Mouse (Mus musculus) MEL (cell line): ENCODE data around the gene Oosp2. TPM values are rescaled to one million over a fixed set of nuclear protein-coding genes. Genes with fewer than 3 reads are reported as not detected.

ENCODE experiments used
- DNase-seq: peaks from one replicate; pipeline ENCODE4 v3.0.0; 2011; ENCODE audit warnings: low read depth, low spot score
- H3K27ac ChIP-seq: 2 replicates; pipeline ENCODE4 v1.5.1; 2012; ENCODE audit warnings: low read depth, mild to moderate bottlenecking, control low read depth, low read length, moderate library complexity; ENCODE audit not compliant: control insufficient read depth
- H3K27me3 ChIP-seq, 2 experiments: fragments of 150-350 bp in 1 of 2; sonication (generic) in 1 of 2; 2 replicates each; pipeline ENCODE4 v1.6.1; 2012; ENCODE audit warnings: low read length in 2 of 2, mild to moderate bottlenecking in 2 of 2, improper control_type of control experiment in 1 of 2, moderate library complexity in 1 of 2; ENCODE audit not compliant: insufficient read depth in 2 of 2, control insufficient read depth in 1 of 2
- H3K36me3 ChIP-seq, 2 experiments: 2 replicates each; pipeline ENCODE4 v1.6.1; 2012 to 2014; ENCODE audit warnings: low read length in 2 of 2, improper control_type of control experiment in 1 of 2, inconsistent platforms in 1 of 2, mild to moderate bottlenecking in 1 of 2; ENCODE audit not compliant: insufficient read depth in 2 of 2, control insufficient read depth in 1 of 2
- H3K4me1 ChIP-seq, 2 experiments: fragments of 150-350 bp in 1 of 2; sonication (generic) in 1 of 2; 2 replicates each; pipeline ENCODE4 v1.6.1; 2012; ENCODE audit warnings: low read length in 2 of 2, improper control_type of control experiment in 1 of 2, mild to moderate bottlenecking in 1 of 2; ENCODE audit not compliant: insufficient read depth in 2 of 2, control insufficient read depth in 1 of 2
- H3K4me3 ChIP-seq, 2 experiments: fragments of 150-350 bp in 1 of 2; sonication (generic) in 1 of 2; 2 replicates each; pipeline ENCODE4 v1.5.1; 2012; ENCODE audit warnings: low read depth in 2 of 2, low read length in 2 of 2, mild to moderate bottlenecking in 2 of 2, moderate library complexity in 2 of 2, control low read depth in 1 of 2, improper control_type of control experiment in 1 of 2; ENCODE audit not compliant: control insufficient read depth in 1 of 2, insufficient read depth in 1 of 2
- H3K79me2 ChIP-seq: 2 replicates; pipeline ENCODE4 v1.6.1; 2012; ENCODE audit warnings: mild to moderate bottlenecking, low read length, moderate library complexity; ENCODE audit not compliant: control insufficient read depth, poor library complexity, insufficient read depth
- H3K9ac ChIP-seq: 2 replicates; pipeline ENCODE4 v1.6.1; 2012; ENCODE audit warnings: low read depth, mild to moderate bottlenecking, control low read depth, low read length, moderate library complexity; ENCODE audit not compliant: control insufficient read depth, poor library complexity, severe bottlenecking
- H3K9me3 ChIP-seq: fragments of 150-350 bp; sonication (generic); replicated peaks from 2 replicates; pipeline ENCODE4 v1.6.1; 2012; ENCODE audit warnings: mild to moderate bottlenecking, low read length, improper control_type of control experiment, moderate library complexity; ENCODE audit not compliant: insufficient read depth
- BHLHE40 ChIP-seq: IDR thresholded peaks from 2 replicates; pipeline ENCODE4 v1.6.1; 2012; ENCODE audit warnings: low read depth, mild to moderate bottlenecking, inconsistent platforms, low read length, improper control_type of control experiment, borderline replicate concordance
- CTCF ChIP-seq, 3 experiments: IDR thresholded peaks in 2 of 3; conservative IDR thresholded peaks in 1 of 3; 2 replicates each; pipeline ENCODE4 v1.5.1; 2011 to 2012; ENCODE audit warnings: low read length in 3 of 3, low read depth in 2 of 3, mild to moderate bottlenecking in 2 of 3, improper control_type of control experiment in 1 of 3, inconsistent platforms in 1 of 3, mixed read lengths in 1 of 3, moderate library complexity in 1 of 3; ENCODE audit not compliant: control insufficient read depth in 1 of 3, insufficient read depth in 1 of 3, poor library complexity in 1 of 3, severe bottlenecking in 1 of 3
- E2F4 ChIP-seq: IDR thresholded peaks from 2 replicates; pipeline ENCODE4 v1.6.1; 2011; ENCODE audit warnings: low read depth, low read length, improper control_type of control experiment, borderline replicate concordance
- EP300 ChIP-seq, 2 experiments: IDR thresholded peaks; 2 replicates each; pipeline ENCODE4 v1.6.1; 2011; ENCODE audit warnings: improper control_type of control experiment in 2 of 2, low read length in 2 of 2, low read depth in 1 of 2, mild to moderate bottlenecking in 1 of 2
- GABPA ChIP-seq: IDR thresholded peaks from 2 replicates; pipeline ENCODE4 v1.6.1; 2012; ENCODE audit warnings: low read depth, mild to moderate bottlenecking, inconsistent platforms, low read length, improper control_type of control experiment, moderate library complexity
- GATA1 ChIP-seq: IDR thresholded peaks from 2 replicates; pipeline ENCODE4 v1.6.1; 2011; ENCODE audit warnings: low read depth, low read length, improper control_type of control experiment
- KAT2A ChIP-seq: conservative IDR thresholded peaks from 2 replicates; pipeline ENCODE4 v1.6.1; 2012; ENCODE audit warnings: low read depth, low read length, improper control_type of control experiment, inconsistent platforms
- MEF2A ChIP-seq: IDR thresholded peaks from 2 replicates; pipeline ENCODE4 v1.6.1; 2014; ENCODE audit warnings: low read depth, mild to moderate bottlenecking, inconsistent platforms, low read length, improper control_type of control experiment; ENCODE audit not compliant: poor library complexity, insufficient replicate concordance, severe bottlenecking; ENCODE audit errors: extremely low read depth
- MXI1 ChIP-seq: IDR thresholded peaks from 2 replicates; pipeline ENCODE4 v1.6.1; 2011; ENCODE audit warnings: mild to moderate bottlenecking, low read depth, low read length, improper control_type of control experiment
- MYB ChIP-seq: IDR thresholded peaks from 2 replicates; pipeline ENCODE4 v1.6.1; 2011; ENCODE audit warnings: mild to moderate bottlenecking, low read depth, low read length, improper control_type of control experiment
- MYC ChIP-seq: IDR thresholded peaks from 2 replicates; pipeline ENCODE4 v1.6.1; 2011; ENCODE audit warnings: low read depth, mild to moderate bottlenecking, low read length, improper control_type of control experiment, moderate library complexity
- POLR2AphosphoS5 ChIP-seq: IDR thresholded peaks from 2 replicates; pipeline ENCODE4 v1.6.1; 2012; ENCODE audit warnings: low read depth, borderline replicate concordance, mild to moderate bottlenecking, inconsistent platforms, low read length, moderate library complexity, mixed read lengths
- RAD21 ChIP-seq: IDR thresholded peaks from 2 replicates; pipeline ENCODE4 v1.6.1; 2011; ENCODE audit warnings: mild to moderate bottlenecking, low read depth, low read length, improper control_type of control experiment
- RCOR1 ChIP-seq: IDR thresholded peaks from 2 replicates; pipeline ENCODE4 v1.6.1; 2012; ENCODE audit warnings: low read depth, mild to moderate bottlenecking, inconsistent platforms, low read length, improper control_type of control experiment
- SIN3A ChIP-seq: IDR thresholded peaks from 2 replicates; pipeline ENCODE4 v1.6.1; 2012; ENCODE audit warnings: low read length, improper control_type of control experiment, inconsistent platforms
- SMC3 ChIP-seq: IDR thresholded peaks from 2 replicates; pipeline ENCODE4 v1.6.1; 2011; ENCODE audit warnings: low read depth, low read length, improper control_type of control experiment
- TAL1 ChIP-seq: IDR thresholded peaks from 2 replicates; pipeline ENCODE4 v1.6.1; 2012; ENCODE audit warnings: mild to moderate bottlenecking, inconsistent platforms, low read length, moderate library complexity, mixed read lengths
- USF1 ChIP-seq: IDR thresholded peaks from 2 replicates; pipeline ENCODE4 v1.6.1; 2014; ENCODE audit warnings: low read depth, mild to moderate bottlenecking, inconsistent platforms, low read length, improper control_type of control experiment, moderate library complexity
- USF2 ChIP-seq, 2 experiments: IDR thresholded peaks; 2 replicates each; pipeline ENCODE4 v1.6.1; 2011 to 2012; ENCODE audit warnings: improper control_type of control experiment in 2 of 2, low read length in 2 of 2, borderline replicate concordance in 1 of 2, inconsistent platforms in 1 of 2, low read depth in 1 of 2, mild to moderate bottlenecking in 1 of 2; ENCODE audit not compliant: insufficient read depth in 1 of 2
- ZMIZ1 ChIP-seq: IDR thresholded peaks from 2 replicates; pipeline ENCODE4 v1.6.1; 2012; ENCODE audit warnings: low read depth, mild to moderate bottlenecking, inconsistent platforms, low read length, improper control_type of control experiment, moderate library complexity
- ZNF384 ChIP-seq: IDR thresholded peaks from 2 replicates; pipeline ENCODE4 v1.6.1; 2012; ENCODE audit warnings: low read depth, mild to moderate bottlenecking, inconsistent platforms, low read length, improper control_type of control experiment
- polyA plus RNA-seq, 2 experiments: library from polyadenylated mRNA; stranded (reverse) in 1 of 2; unstranded in 1 of 2; fragments of >175 nt in 1 of 2; fragments of >200 nt in 1 of 2; gene quantifications; 2 replicates each; pipeline versions ENCODE4 v1.2.1 to v1.2.4; 2012; ENCODE audit warnings: low replicate concordance in 2 of 2, low read depth in 1 of 2; ENCODE audit not compliant: insufficient read length in 2 of 2, insufficient read depth in 1 of 2, missing spikeins in 1 of 2
- total RNA-seq: library from RNA; depleted of rRNA; stranded (reverse); fragments of 300-350 nt; gene quantifications from 2 replicates; pipeline ENCODE4 v1.2.3, GENCODE M21; 2012

The Oosp2 gene
- total and polyA plus RNA-seq, 3 experiments = not detected

GRCm38 (mm10) chr19:11608172-11608571 is 52.2 kb downstream of the Oosp2 start (continued):
- TF ChIP-seq RCOR1 = no peak
- TF ChIP-seq, all 39 proteins: peak for 9

- TF ChIP-seq TAL1 = no peak
- no peak for TF ChIP-seq USF1
- TF ChIP-seq MYC = no peak
- no peak for TF ChIP-seq MEF2A
- TF ChIP-seq GATA1 = no peak
- TF ChIP-seq CTCF (IDR thresholded peaks at IDR 0.05 in 2 of 3, conservative IDR thresholded peaks at IDR 0.05 in 1 of 3; ENCODE audit: control insufficient read depth in 1 of 3, insufficient read depth in 1 of 3, low read depth in 2 of 3, low read length in 3 of 3, poor library complexity in 1 of 3, severe bottlenecking in 1 of 3) = no peak
- TF ChIP-seq ZMIZ1 = no peak
- TF ChIP-seq MXI1 = no peak
- no peak for TF ChIP-seq SIN3A
- no peak for TF ChIP-seq EP300 (IDR thresholded peaks at IDR 0.05; ENCODE audit: low read depth in 1 of 2, low read length in 2 of 2)
- TF ChIP-seq MYB = no peak
- no peak for TF ChIP-seq BHLHE40
- TF ChIP-seq RAD21 = no peak
- TF ChIP-seq POLR2AphosphoS5 = no peak
- TF ChIP-seq KAT2A = no peak
- no peak for TF ChIP-seq E2F4
- no peak for TF ChIP-seq USF2 (IDR thresholded peaks at IDR 0.05; ENCODE audit: borderline replicate concordance in 1 of 2, insufficient read depth in 1 of 2, low read depth in 1 of 2, low read length in 2 of 2)
- H3K4me3 ChIP-seq = no peak within 1 kb of the TSS
- no peak within 1 kb of the TSS for H3K9ac ChIP-seq
Observed at GRCm38 (mm10) chr19:11604603-11605002, 55.8 kb downstream of the Oosp2 start, which contains the start of gene Ms4a6d. Gene Ms4a6d, minus strand, starts transcription at chr19:11604849.

GRCm38 (mm10) chr19:11602026-11602425 is 58.3 kb downstream of the Oosp2 start:
- Histone ChIP-seq H3K9me3 (no peaks in the 10 kb centered on the region), H3K79me2 (no peaks in the 10 kb centered on the region), H3K27me3 (peaks cover 0 to 10% of the 10 kb centered on the region in 2 experiments; a peak in 3 of 4 replicates), H3K4me3 (no peak overlapping the region), H3K27ac (no peak overlapping the region), H3K4me1 (no peaks in the 10 kb centered on the region; a peak in 1 of 4 replicates), H3K9ac (no peak overlapping the region), H3K36me3 (no peaks in the 10 kb centered on the region)
- TF ChIP-seq SMC3 (peak; percentile 55), RAD21 (peak; percentile 46), GABPA (no peak), ZNF384 (no peak), CTCF (IDR thresholded peaks at IDR 0.05 in 2 of 3, conservative IDR thresholded peaks at IDR 0.05 in 1 of 3; ENCODE audit: control insufficient read depth in 1 of 3, insufficient read depth in 1 of 3, low read depth in 2 of 3, low read length in 3 of 3, poor library complexity in 1 of 3, severe bottlenecking in 1 of 3) (peak; percentile 24 to 57 (median 24); a peak in 4 of 6 replicates)
- DNase-seq = peak; percentile 41

More at GRCm38 (mm10) chr19:11604603-11605002, 55.8 kb downstream of the Oosp2 start, which contains the start of gene Ms4a6d:
- Histone ChIP-seq H3K4me1 (no peaks in the 10 kb centered on the region; a peak in 1 of 4 replicates), H3K27me3 (peaks cover 0 to 10% of the 10 kb centered on the region in 2 experiments; a peak in 3 of 4 replicates), H3K9me3 (no peaks in the 10 kb centered on the region), H3K27ac (no peak within 1 kb of the TSS), H3K79me2 (no peaks in the 10 kb centered on the region), H3K36me3 (no peaks in the 10 kb centered on the region)
- no peak for DNase-seq
